Mouse (Mus musculus) heart, adult 2 months (tissue): Measurements from ENCODE around the gene St7. TPM values are rescaled to one million over a fixed set of nuclear protein-coding genes. Genes with fewer than 3 reads are reported as not detected.

Source experiments
- DNase-seq, 2 experiments: peaks; one replicate each; pipeline ENCODE4 v3.0.0; 2021
- H3K27ac ChIP-seq: fragments of 200-600 bp; 2 replicates; pipeline ENCODE4 v1.8.1; 2022
- H3K27me3 ChIP-seq: fragments of 200-500 bp; 2 replicates; pipeline ENCODE4 v1.6.1; 2012; ENCODE audit warnings: mild to moderate bottlenecking, low read length, inconsistent platforms, mixed read lengths; ENCODE audit not compliant: control insufficient read depth, insufficient read depth
- H3K36me3 ChIP-seq: fragments of 200-500 bp; 2 replicates; pipeline ENCODE4 v1.6.1; 2012; ENCODE audit warnings: low read length, inconsistent platforms; ENCODE audit not compliant: control insufficient read depth, insufficient read depth
- H3K4me1 ChIP-seq: fragments of 200-500 bp; 2 replicates; pipeline ENCODE4 v1.6.1; 2011; ENCODE audit warnings: low read length; ENCODE audit not compliant: control insufficient read depth, insufficient read depth
- H3K4me3 ChIP-seq: fragments of 200-600 bp; 2 replicates; pipeline ENCODE4 v1.8.1; 2022
- H3K79me2 ChIP-seq: fragments of 200-500 bp; replicated peaks from 2 replicates; pipeline ENCODE4 v1.6.1; 2012; ENCODE audit warnings: mild to moderate bottlenecking, inconsistent platforms, low read length, moderate library complexity, mixed read lengths; ENCODE audit not compliant: control insufficient read depth, insufficient read depth
- H3K9ac ChIP-seq: fragments of 200-500 bp; 2 replicates; pipeline ENCODE4 v1.6.1; 2012; ENCODE audit warnings: low read depth, mild to moderate bottlenecking, control low read depth, inconsistent platforms, low read length, mixed read lengths
- CTCF ChIP-seq: fragments of 200-600 bp; IDR thresholded peaks from 2 replicates; pipeline ENCODE4 v1.8.1; 2022; ENCODE audit warnings: antibody characterized with exemption, mild to moderate bottlenecking, moderate library complexity
- EP300 ChIP-seq: fragments of 200-500 bp; IDR thresholded peaks from 2 replicates; pipeline ENCODE4 v1.6.1; 2011; ENCODE audit warnings: low read depth, low read length, control low read depth; ENCODE audit not compliant: insufficient read depth
- POLR2A ChIP-seq: fragments of 200-500 bp; IDR thresholded peaks from 2 replicates; pipeline ENCODE4 v1.6.1; 2011; ENCODE audit warnings: mild to moderate bottlenecking, low read depth, low read length, control low read depth; ENCODE audit not compliant: insufficient read depth
- WGBS: fragments of 180-500 bp; shearing (Covaris S2); methylation state at CpG from one replicate; pipeline ENCODE4 v1.1.7; 2018; 5-methylcytosine and 5-hydroxymethylcytosine counted together
- intact Hi-C: fragments of 180-260 bp; cut with DNase I; formaldehyde crosslinking; loops from one replicate; pipeline ENCODE4 v1.15.1; 2025
- polyA plus RNA-seq: library from polyadenylated mRNA; depleted of rRNA; stranded (reverse); fragments of >200 nt; gene quantifications from 2 replicates; pipeline ENCODE4 v1.2.3, GENCODE M21; 2012
- total RNA-seq, 2 experiments: library from RNA; stranded (reverse); gene quantifications; 2 replicates each; pipeline ENCODE4 v1.2.3; 2021

The St7 gene
- total and polyA plus RNA-seq, 3 experiments: 12.0 to 19.5 (median 16.9) TPM

DNA sequence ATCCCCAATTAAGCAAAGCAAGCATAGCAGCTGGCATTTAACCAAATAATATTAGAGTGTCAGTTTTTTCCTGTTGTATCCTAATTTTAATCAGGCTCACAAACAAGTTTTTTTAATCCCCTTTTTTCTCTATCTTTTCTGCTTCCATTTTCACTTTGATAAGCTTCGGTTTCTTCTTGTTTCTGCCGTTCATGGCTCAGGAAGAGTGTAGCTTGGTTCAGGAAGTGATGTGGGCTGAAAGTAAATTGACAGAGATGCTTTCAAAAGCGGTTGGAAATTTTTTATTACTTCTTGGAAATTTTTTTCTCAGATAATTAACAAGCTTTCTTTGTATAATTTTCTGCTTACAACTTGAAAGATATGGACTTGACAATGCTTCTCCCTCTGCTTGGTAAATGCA, 230.2 kb downstream of the St7 start:
- DNase-seq: no peak
- WGBS: 39% methylated on average over 3 of the region's 3 CpGs
- H3K9ac ChIP-seq: no peak overlapping the region
- H3K4me3 ChIP-seq: no peak overlapping the region
- TF ChIP-seq EP300 (no peak), CTCF (no peak), POLR2A (no peak)
- no peaks in the 10 kb centered on the region for H3K27me3 ChIP-seq
- H3K4me1 ChIP-seq: peaks cover 1% of the 10 kb centered on the region
- H3K36me3 ChIP-seq: peaks cover 3% of the 10 kb centered on the region; the same call in 1 of the 2 replicates
- no peak overlapping the region for H3K27ac ChIP-seq
- H3K79me2 ChIP-seq: no peaks in the 10 kb centered on the region
- intact Hi-C loops: no loop called here

DNA sequence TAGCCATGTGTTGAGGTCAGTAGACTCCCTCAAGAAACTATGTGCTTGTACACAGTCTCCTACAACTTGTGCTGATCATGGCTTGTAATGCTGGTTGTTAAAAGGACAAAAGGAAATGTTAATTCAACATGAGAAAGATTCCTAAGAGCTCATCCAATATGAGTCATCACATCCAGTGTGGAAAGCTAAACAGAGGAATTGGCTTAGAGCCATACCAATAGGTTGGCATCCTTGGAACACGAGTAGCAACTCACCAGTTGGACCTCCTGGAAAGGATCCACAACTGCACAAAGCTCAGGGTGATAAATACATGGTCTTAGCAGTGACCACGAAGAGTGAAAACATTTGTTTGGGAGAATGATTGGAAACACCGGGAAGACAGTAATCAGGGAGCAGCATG, 230.6 kb downstream of the St7 start:
- peaks cover 3% of the 10 kb centered on the region; the same call in 1 of the 2 replicates for H3K36me3 ChIP-seq
- peaks cover 1% of the 10 kb centered on the region for H3K4me1 ChIP-seq
- H3K79me2 ChIP-seq: no peaks in the 10 kb centered on the region
- DNase-seq: no peak
- H3K4me3 ChIP-seq: no peak overlapping the region
- intact Hi-C loops: no loop called here
- 28% methylated on average over 3 of the region's 3 CpGs for WGBS
- H3K9ac ChIP-seq: no peak overlapping the region
- H3K27me3 ChIP-seq: no peaks in the 10 kb centered on the region
- H3K27ac ChIP-seq: no peak overlapping the region
- TF ChIP-seq EP300 (no peak), CTCF (no peak)

DNA sequence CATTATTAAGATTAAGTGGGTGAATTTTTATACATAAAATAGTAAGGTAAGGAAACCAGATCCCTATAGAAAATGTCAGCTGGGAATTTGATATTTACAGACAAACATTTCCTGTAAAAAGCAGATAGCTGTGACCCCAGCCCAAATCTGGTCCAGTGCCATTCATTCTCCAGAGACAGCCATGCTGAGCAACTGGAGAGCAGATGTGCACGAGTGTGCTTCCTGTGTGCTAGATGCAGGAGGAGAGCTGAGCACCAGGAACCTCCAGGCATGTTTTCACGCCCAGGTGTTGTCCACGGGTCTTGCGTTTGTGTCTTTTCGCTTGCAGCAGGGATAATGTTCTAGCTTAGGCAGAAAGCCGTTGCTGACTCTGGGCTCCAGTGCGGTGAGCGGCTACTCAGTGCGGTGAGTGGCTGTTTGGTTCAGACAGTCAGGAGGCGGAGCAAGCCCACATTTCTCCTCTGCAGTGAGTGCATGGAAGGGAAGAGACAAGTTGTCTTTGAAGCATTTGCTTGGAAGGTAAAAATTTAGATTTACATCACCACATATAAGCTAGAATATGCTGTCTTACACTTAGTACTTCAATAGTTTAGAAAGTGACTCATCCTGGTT, 231.3 kb downstream of the St7 start:
- Histone ChIP-seq H3K79me2 (no peaks in the 10 kb centered on the region), H3K27ac (no peak overlapping the region), H3K4me1 (peaks cover 1% of the 10 kb centered on the region), H3K27me3 (no peaks in the 10 kb centered on the region), H3K4me3 (no peak overlapping the region), H3K36me3 (peaks cover 3% of the 10 kb centered on the region; the same call in 1 of the 2 replicates), H3K9ac (no peak overlapping the region)
- DNase-seq: no peak
- no peak for TF ChIP-seq POLR2A
- no peak for TF ChIP-seq EP300
- TF ChIP-seq CTCF: no peak
- WGBS: 79% methylated on average over 10 of the region's 10 CpGs
- intact Hi-C loops: no loop called here

DNA sequence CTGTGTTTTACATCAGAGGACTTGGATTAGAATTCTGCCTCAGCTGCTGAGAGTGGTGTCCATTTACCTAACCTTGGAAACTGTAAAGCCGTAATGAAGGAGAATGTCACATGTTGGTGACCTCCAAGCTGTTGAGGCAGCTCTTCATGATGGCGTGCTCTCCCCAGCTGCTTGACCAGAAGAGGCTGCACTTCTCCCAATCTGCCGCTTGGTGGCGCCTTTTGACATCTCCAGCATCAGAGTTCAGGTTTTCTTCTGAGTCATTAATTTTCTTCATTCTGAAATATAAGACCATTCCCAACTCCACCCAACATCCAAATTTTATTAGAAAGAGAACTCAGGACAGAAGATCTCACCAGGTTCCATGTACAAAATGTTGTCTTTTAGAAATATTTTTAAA, 232.5 kb downstream of the St7 start:
- no peak for TF ChIP-seq POLR2A
- TF ChIP-seq EP300: no peak
- peak; percentile 68 for TF ChIP-seq CTCF
- H3K27ac ChIP-seq: no peak overlapping the region
- DNase-seq: no peak
- no peak overlapping the region for H3K4me3 ChIP-seq
- peaks cover 1% of the 10 kb centered on the region for H3K4me1 ChIP-seq
- intact Hi-C loops: loop anchor here (5.0 kb wide), 1 partner anchor 152 kb away; no protein-coding TSS in a partner anchor
- H3K79me2 ChIP-seq: no peaks in the 10 kb centered on the region
- H3K36me3 ChIP-seq: peaks cover 3% of the 10 kb centered on the region; the same call in 1 of the 2 replicates
- H3K9ac ChIP-seq: no peak overlapping the region
- WGBS: 59% methylated on average over 4 of the region's 4 CpGs
- no peaks in the 10 kb centered on the region for H3K27me3 ChIP-seq

DNA sequence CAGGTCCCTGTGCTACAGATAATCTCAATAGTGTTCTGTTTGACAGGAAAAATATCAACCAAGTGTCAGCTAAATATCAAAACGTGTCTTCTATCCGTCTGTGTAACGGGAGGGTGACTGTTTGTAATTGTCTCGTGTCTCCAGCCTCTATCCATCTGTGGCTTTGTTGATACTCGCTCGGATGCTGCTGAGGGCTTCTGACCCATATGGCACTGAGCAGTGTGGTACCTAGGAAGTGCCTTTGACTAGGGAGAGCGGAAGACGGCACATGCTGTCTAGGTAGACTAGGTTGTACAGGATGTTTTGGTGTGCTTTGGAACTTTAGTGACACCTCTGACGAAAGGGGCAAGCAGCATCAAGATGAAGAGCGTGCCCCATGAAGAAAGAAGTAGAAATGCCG, 235.0 kb downstream of the St7 start:
- no peak overlapping the region for H3K4me3 ChIP-seq
- WGBS: 84% methylated on average over 11 of the region's 11 CpGs
- TF ChIP-seq EP300: no peak
- no peak for TF ChIP-seq POLR2A
- TF ChIP-seq CTCF: no peak
- H3K27me3 ChIP-seq: no peaks in the 10 kb centered on the region
- intact Hi-C loops: loop anchor here (5.0 kb wide), 1 partner anchor 150 kb away; no protein-coding TSS in a partner anchor
- no peak overlapping the region for H3K27ac ChIP-seq
- no peak for DNase-seq
- H3K4me1 ChIP-seq: peaks cover 1% of the 10 kb centered on the region
- peaks cover 3% of the 10 kb centered on the region; the same call in 1 of the 2 replicates for H3K36me3 ChIP-seq
- no peaks in the 10 kb centered on the region for H3K79me2 ChIP-seq
- no peak overlapping the region for H3K9ac ChIP-seq

DNA sequence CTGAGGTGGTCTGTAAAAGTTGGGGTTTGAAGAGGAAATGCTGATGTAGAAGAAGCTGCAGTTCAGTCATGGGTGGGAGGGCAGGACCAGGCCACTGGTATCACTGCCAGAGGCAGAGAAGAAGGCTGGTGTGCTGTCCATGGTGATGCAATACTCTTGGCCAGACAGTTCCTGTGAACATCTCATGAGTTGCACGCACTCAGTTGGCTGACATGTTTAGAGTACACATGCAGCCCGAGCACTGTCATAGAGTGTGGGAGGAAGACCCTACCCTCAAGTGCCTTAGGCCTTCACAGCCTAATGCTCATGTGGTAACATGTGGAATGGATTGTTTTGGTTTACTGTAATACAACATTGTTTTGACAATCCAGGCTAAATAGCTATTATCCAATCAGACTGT, 238.5 kb downstream of the St7 start:
- Histone ChIP-seq H3K27me3 (no peaks in the 10 kb centered on the region), H3K9ac (no peak overlapping the region), H3K79me2 (no peaks in the 10 kb centered on the region), H3K27ac (no peak overlapping the region), H3K4me1 (no peaks in the 10 kb centered on the region), H3K36me3 (no peaks in the 10 kb centered on the region), H3K4me3 (no peak overlapping the region)
- 75% methylated on average over 2 of the region's 2 CpGs for WGBS
- TF ChIP-seq CTCF: no peak
- TF ChIP-seq POLR2A: no peak
- TF ChIP-seq EP300: no peak
- intact Hi-C loops: no loop called here
- DNase-seq: no peak

DNA sequence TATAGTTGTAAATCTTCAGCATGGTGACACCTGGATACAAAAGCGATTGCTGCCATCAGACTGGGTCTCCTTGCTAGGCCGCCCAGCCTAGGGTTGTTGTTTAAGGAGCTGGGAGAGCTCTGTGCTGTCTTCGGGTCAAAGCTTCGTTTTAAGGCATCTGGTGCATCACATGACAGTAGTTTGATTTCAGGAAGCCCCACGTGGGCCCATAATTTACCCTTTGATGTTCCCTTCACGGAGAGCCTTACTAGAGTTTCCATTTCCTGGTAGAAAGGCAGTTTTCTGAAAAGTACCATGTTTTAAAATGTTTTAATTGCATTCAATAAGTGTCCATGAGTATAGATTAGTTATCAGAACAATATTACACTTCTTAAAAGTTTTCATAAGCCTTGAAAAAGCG, 239.1 kb downstream of the St7 start:
- Histone ChIP-seq H3K4me3 (no peak overlapping the region), H3K27me3 (no peaks in the 10 kb centered on the region), H3K36me3 (no peaks in the 10 kb centered on the region), H3K27ac (no peak overlapping the region), H3K4me1 (no peaks in the 10 kb centered on the region), H3K79me2 (no peaks in the 10 kb centered on the region), H3K9ac (no peak overlapping the region)
- intact Hi-C loops: no loop called here
- WGBS: 83% methylated on average over 7 of the region's 7 CpGs
- TF ChIP-seq POLR2A: no peak
- TF ChIP-seq EP300: no peak
- no peak for TF ChIP-seq CTCF
- DNase-seq: no peak
